Mouse (Mus musculus) kidney, postnatal 25 days (tissue): Measurements from ENCODE around the gene Ssh3.
A peak's percentile ranks its signal among the peaks of the same experiment; 100 is the strongest.

Experiments
- DNase-seq, 2 experiments: peaks; one replicate each; pipeline ENCODE4 v3.0.0; 2021; ENCODE audit warnings: mixed read lengths in 2 of 2

The Ssh3 gene

DNA sequence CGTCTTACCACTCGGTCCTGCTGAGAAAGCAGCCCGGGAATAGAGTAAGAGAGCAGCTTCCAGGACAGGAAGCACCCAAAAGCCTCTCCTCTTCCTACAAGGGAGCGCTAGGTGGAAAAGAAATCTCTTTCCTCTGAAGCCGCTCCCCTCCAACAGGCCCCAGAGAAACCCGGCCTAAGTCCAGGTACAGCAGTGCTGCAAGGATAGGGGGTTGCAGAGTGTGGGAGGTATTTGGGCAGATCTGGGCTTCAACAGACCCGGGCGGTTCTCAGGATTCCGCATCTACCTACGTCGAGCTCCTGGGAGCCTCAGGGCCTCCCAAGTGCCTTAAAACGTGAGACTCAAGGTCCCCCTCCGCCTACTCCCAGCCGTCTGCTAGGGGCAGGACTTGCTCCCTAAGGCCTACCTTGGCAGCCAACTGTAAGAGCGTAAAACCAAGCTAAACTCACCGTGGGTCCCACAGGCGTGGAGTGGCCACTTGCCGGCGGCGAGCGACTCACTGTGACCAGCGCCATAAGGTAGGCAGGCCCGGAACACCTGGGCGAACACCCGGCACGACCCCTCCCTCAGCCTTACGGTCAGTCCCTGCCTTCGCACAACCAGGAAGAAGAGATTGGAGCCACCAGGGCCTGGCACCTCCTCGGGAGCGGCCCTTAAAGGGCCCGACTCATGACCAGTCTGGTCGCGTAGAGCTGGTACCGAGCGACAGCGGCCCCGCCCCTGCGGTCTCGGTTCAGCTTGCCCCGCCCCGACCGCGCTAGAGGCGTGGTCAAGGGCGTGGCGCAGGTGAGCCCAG lies at the start of gene Ssh3:
Ssh3 (minus strand) TSS at position 615 of the 796 bp plus-strand sequence.
- peak; percentile 87 to 95 for DNase-seq

DNA sequence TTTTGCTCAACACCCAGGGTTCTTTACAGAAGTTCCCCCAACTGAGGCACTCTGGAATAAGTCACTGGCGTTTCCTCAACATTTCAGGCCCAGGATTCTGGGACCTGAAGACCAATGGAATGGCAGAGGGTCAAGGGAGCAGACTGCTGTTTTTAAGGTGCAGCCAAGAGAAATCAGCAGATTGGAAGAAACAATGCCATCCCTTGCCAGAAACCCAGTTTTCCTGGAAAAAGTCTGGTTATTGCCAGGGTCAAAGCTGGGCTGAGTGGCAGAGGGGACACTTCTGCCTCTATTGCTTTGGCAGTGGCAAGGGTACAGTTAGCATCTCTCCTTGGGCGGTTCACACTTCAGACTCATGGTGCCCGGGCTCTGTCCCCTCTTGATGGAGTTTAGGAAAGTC lies 48.2 kb upstream of the Ssh3 start:
- no peak for DNase-seq

DNA sequence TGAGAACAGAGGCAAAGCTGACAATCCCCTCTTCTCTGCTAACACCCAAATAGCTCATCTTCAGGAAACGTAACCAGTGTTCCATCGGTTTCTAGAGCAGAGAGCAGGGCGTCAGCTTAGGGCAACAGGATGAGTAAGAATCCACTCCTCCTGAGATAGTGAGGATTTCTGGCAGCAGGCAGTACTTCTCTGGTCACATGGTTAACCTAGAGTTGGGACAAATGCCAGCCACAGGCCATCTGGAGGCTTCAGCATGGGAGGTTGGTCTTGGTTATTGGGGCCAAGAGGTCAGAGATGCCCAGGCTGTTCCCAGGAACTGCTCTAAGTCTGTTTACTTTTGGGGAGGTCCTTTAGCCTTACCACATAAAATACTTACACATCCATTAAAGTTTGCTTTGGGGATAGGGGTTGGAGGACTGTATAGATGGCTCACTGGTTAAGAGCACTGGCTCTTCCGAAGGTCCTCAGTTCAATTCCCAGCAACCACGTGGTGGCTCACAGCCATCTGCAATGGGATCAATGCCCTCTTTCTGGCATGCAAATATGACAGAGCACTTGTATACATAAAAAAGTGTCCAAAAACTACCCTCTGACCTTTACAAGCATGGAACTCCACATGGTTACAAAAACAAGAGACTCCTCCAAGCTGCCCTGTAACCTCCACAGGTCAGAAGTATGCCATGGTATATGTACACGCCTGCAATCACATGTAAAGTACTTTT lies 46.4 kb upstream of the Ssh3 start:
- peak; percentile 61 to 73 for DNase-seq

DNA sequence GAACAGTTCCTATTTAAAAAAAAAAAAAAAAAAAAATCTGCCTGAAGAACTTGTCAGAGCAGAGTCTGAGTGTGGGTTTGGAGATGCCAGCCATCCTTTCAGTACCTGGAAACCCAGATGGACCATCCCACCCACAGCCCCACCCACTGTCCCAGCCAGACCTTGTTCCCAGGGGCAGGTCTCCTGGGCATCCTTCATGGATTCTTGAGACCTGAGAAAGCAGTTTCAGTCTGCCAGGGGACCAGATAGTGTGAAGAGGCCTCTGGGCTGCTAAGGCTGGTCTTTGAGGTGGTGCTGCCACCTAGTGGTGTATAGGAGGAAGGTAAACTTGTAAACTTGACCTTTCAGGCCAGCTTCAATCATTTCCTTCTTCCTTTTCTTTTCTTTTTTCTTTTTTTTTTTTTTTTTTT lies 40.8 kb upstream of the Ssh3 start:
- peak; percentile 70 to 73 for DNase-seq

DNA sequence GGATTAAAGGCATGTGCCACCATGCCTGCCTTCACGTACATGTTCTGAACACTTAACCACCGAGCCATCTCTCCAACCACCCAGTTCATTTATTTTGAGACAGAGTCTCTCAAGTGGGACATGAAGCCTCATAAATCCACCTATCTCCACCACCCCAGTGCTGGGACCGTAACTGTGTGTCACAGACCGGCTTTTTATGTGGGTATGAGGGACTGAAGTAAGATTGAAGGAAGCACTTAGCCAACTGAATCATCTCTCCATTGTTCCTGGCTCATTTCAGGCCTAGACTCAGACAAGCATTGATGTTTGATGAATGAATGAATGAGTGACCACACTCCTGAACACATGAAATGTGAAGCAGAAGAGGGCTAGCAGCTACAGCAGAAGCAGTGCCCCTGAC lies 40.3 kb upstream of the Ssh3 start:
- no peak for DNase-seq

DNA sequence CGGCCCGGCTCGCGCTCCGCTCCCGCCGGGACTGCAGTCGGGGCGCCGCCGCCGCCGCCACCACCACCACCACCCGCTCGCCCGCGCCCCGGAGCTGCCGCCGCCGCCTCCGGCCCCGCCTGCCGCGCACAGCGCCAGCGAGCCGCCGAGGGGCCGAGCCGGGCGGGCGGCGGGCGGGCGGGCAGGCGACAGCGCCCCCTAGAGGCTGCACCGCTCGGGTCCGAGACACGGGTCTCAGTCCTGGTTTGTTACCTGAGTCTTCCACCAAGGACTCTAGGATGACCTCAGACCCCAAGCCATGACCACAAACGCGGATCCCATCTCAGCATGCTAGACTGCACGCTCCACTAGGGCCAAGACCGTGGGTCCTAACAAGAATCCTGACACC lies 37.2 kb upstream of the Ssh3 start, which contains the start of gene Grk2:
Grk2 (minus strand) TSS at position 33 of the 388 bp plus-strand sequence.
- DNase-seq = peak; percentile 83 to 90

DNA sequence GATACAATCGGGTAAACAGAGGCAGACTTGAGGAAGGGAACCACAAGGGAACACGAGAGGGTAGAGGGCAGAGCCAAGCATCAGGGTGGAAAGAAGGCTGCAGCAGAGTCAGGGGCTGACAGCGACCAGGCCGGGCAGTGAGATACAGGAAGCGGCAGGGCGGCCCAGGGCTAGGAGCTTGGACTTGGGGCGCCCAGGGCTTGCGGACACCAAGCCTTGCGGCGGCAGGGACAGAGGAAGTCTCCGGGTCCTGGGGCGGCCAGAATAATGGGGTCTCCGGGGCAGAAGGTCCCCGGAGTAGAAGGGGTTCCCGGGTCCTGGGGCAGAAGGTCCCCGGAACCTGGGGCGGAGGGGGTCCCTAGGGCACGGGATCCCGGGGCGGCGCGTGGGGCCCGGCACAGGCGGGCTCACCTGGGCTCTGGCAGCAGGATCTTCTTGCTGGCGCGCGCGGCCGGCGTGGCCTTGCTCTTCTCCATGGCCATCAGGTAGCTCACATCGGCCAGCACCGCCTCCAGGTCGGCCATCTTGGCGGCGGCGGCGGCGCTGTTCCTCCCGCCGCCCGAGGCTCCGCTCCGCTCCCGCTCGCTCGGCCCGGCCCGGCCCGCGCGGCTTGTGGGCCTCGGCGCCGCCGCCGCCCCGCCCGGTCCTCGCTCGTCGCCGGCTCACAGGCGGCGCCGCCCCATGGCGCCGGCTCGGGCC lies 36.7 kb upstream of the Ssh3 start:
- DNase-seq = peak; percentile 49 to 73

DNA sequence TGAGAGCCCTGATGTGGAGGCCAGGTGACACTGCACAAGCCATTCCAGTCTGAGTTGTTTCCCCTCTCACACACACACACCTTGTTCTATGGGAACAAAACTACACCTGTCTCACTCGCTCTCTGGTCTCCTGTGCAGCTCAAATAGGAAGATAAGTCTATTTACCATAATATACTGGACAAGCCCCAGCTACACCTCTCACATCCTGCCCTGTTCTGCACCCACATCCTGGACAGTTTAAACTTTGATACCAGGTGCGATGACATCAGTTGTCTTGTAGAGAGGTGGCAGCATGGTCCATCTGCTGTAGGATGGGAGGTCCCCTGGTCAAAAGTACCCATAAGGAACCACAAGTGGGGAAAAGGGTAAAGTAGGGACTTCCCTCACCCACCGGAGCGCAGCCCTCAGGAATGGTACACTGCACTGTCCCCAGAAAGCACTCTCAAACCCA lies 35.9 kb upstream of the Ssh3 start:
- no peak for DNase-seq

DNA sequence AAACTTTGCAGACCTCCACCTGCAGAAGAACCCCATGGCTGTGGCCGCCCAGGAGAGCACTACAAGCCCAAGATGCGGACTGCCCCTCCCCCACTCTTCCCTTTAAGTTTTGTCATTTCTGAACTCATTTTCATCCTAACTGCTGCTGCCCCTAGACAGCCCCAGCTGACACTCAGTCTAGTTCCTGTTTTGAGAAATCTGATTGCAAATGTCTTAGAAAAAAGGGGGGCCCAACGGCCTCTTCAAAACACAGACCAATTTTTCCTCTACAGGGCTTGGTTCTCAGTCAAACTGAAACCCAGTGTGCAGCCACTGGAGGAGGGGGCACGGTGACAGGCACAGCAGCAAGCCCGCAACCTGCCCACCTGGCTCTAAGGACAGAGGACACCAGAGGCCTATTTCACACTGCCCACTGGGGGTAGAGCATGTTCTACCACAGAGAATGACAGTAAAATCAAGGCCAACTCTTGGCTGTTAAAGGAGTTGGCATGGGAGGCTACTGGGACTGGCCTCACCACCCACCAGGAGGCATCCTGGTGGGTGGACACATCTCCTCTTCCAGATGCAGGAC lies 35.4 kb upstream of the Ssh3 start:
- DNase-seq = peak in 1 of 2 experiments; percentile 30

DNA sequence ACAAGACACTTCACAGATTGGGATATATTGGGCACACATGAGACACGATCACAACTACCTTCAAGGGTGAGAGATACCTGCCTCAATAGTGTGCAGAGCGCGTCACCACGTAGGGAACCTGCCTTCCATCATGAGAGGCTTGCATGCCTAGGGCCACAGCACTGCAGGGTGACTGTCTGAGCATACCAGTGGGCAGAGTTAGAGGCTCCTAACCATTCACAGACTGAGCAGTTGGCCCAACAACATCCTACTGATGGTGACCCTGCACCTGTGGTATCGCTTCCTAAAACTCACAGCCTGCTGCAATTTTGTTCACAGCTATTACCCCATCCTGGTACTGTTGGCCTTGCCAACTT lies 34.6 kb upstream of the Ssh3 start:
- DNase-seq = no peak

DNA sequence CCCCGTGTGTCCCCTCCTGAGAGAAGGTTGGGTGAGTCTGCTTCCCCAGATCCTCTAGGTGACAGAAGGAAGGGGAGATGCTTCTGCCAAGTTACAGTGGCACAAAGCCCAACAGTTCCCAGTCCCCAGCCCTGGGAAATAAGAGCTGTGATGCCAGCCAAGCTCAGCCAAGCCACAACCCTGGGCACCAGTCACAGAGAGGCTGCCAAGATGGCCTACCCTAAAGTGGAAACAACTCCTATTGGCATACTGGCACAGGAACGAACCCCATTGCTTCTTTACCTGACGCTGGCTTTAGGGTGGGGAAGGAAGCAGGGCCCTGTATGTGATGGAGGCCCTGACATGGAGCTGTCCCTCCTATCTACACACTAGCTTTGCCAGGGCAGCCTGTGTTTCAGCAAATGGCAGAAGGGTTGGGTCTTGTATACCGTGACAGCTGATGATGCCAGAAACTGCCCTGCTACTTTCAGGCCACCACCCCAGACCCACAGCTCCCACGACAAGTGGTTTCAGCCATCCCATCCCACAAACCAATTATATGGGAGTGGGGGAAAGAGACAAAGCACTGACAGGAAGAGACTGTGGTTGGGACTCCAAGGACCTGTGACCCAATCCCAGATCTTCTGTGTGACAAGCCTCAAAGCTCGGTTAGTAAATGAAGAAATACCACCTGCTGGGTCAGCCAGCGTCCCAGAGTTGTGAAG lies 34.1 kb upstream of the Ssh3 start:
- DNase-seq = no peak

DNA sequence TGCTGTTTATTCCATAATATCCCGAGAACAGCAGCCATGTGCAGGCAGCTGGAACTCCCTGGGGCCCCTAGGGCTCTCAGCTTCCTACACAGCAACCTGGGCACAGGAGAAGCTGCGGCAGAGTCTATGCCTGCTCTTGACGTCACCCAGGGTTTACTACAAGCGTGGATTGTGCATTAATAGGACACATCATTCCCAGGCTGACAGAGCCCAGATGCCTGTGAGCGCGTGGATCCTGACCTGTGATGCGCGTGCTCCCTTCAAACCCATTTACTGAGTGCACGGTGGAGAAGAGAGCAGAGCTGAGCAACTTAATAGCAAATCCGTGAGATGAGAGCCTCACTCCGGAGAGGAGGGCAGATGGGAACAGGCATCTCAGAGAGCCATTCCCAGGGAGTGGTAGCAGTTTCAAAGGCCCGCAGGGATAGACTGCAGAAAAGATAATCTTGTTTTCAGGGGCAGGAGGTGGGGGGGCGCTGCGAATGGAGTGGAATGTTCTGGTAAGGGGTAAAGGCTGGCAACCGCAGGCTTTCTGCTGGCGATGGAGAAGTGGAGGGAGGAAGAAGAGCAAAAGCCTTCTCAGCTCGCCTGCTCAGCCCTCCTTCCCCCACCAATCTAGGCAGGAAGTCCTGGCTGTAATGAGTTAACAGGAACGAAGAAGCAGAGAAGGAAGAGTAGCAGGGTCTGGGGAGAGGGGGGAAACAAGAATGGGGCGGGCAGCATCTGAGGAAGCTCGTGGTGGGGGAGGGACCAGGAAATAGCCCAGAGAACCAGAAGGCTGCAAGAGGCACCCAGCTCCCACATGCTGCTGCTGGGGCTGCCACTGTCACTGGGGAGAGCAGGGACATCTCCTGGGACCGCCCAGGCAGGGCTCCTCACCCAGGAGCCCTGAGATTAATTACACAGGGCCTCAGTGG lies 33.0 kb upstream of the Ssh3 start:
- peak; percentile 66 to 75 for DNase-seq

DNA sequence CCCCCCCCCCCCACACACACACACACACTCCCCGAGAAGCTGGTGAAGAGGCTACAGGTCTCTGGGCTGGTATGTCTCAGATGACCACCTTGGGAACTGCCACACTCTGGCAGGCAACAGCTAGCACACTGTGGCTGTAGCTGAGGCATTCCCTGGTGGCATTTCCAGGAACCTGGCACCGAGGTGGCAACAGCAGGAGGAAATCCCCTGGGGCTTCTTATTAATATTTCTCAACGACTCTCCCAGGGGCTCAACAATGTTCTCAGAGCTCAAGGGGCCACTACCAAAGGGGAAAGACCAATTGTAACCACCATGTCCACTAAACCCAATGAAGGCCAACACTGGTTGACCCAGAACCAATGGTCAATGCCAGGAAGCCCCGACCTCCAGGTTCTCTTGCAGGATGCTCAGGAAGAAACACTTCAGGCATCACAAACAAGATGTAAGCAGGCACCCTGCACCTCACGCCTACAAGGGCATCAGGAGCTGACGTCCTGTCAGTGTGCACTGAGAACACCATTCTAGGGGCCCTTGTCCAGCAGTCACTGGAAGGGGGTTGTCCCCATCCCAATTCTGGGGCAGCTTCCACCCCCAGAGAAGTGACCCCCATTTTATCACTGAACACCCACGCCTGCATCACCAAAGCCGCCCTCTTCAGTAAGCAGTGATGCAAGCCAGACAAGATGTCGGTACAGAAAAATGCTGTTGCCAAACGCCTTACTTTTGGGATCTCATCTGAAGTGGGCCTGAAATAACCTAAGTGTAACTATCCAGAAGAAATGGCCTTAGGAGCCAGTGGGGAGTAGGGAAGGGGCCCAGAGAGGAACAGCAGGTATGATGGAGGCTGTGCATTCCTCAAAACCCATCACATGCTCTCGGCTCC lies 32.1 kb upstream of the Ssh3 start:
- DNase-seq = no peak

DNA sequence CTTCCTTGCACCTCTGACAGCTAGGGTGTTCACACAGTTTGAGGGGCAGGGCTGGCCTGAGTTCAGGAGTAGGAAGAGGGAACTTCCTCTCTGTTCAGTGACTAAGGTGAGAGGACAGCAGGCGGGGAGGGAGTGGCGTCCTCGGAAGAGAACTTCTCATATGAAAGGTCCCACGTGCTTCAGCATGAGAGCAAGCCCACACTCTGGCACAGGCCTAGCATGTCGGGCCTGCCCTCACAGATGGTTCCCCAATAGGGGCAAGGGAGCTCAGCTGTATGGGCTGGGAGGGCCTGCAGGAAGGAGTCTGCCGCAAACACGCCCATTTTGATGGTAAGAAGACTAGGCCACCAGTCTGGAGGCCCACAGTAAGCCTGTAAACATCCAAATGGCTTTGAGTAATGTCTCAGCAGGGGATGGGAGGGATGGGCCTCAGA lies 31.3 kb upstream of the Ssh3 start:
- peak in 1 of 2 experiments; percentile 59 for DNase-seq

DNA sequence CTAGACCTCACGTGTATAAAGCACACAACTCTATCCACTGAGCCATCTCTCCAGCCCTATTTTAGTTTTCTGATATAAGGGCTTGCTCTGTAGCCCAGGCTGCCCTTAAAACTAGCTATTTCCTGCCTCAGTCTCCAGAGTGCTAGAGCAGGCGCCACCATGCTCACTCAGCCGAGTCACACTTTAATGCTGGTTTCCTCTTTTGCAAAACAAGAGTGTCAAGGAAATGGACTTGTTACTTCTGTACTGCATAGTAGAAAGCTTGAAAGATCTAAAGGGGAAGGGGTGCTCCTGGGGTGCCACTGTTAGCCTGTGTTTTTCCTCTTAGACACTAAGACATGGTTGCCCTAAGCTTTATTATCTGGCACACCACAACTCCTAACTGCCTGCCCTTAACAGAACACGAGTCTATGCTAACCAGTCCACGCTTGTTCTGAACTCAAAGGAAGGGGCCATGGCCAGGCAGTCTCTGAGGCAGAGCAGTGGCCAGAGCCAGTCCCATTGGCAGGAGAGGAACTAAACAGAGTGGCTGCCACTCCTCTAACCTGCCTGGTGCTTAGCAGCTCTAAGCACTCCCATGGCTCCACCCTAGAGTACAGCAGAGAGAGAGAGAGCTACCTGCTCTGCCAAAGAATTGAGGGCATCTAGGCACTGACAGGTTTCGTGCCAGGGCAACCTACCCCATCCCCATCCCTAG lies 30.7 kb upstream of the Ssh3 start:
- peak in 1 of 2 experiments; percentile 56 for DNase-seq

DNA sequence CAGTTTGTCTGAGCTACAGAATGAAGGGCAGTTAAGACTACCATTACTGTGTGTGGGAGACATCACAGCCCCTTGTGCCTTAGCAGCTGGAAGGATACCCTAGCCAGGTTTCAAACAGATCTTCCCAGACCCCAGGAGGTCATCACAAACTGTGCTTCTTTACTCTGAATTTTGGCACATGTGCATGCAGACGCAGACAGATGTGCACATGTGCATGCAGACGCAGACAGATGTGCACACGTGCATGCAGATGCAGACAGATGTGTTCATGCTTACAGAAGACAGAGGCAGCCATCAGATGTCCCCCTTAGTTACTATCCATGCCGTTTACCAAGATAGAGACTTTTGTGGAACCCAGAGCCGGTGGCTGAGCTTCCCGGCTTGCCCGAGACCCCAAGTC lies 30.1 kb upstream of the Ssh3 start:
- DNase-seq = no peak

DNA sequence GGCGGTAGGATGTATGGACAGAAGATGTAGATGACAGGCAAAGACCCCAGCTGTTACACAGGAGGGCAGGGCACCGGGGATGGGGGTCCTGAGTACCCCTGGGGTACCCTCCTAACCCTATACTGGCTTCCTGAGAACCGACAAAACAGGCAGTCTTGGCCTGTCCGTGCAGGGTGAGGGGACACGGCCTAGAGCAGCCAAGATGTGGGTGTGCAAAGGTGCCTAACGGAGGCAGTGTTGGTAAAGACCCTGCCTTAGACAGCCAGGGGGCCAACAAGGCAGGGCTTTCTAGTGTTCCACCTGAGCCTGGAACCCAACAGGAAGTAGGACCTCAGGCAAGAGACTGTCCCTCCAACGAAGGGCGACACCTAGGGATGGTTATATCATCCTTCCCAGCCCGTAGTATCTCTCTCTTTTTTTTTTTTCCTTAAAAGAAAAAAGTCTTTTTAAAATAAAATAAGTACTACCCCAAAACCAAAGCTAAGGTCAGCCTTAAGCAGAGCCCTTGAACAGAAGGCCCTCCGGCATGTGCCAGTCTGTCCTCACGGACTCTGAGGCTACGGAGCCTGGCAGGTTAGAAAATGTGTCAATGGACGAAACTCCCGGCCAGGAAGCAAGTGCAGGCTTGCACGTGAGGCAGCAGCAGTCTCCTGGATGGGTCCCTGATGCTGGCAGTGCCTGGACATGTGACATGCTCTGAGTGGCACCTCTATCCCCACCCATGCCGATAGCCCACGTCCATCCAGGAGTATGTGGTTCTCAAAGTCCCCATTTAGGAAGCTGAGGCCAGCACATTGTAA lies 29.5 kb upstream of the Ssh3 start:
- peak in 1 of 2 experiments; percentile 31 for DNase-seq

DNA sequence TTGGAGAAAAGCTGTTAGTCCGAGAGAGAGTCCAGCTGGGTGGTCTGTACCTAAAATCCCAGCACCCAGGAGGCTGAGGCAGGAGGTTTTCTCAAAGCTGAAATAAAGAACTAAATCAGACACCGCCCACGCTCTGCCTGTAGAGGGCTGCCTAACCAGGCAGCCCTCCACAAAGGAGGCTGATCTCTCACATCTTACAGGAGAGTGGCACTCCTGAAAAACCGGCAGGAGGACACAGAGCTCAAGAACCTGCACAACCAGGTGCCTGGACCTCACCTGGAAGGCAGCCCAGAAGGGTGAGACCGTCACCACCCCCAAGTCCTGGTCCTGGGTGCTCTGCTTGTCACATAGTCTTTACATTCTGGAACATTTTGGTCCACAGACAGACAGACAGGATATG lies 28.9 kb upstream of the Ssh3 start:
- peak in 1 of 2 experiments; percentile 35 for DNase-seq

DNA sequence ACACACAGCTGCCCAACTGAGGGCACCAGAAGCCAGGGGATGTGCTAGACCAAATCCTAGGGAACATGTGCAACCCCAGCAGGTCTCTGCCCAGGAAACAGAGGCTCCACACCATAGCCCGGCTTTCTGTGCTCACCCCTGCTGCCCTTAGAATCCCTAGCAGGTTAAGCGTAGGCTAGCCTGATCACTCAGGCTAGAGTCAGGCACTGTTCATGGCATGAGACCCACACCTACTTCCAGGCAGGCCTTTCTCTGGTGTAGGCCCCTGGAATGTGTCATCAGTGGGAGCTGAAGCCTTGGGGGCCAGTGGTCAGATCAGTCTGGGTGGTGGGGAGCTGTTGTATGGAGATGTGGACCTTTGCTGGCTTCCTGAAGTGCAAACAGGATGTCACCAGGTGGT lies 27.6 kb upstream of the Ssh3 start:
- peak in 1 of 2 experiments; percentile 31 for DNase-seq
